In genomic region chr9:65293119-65293518, GRCm38 (mm10) we compare ENCODE assay signal across 8 mouse cellular contexts. TPM values are rescaled to one million over a fixed set of nuclear protein-coding genes. Genes with fewer than 3 reads are reported as not detected.
DNase-seq lines count a peak whose midpoint lies in the region; ATAC-seq lines count a peak whose summit lies in the region.

No protein-coding gene starts in this region.

- peaks cover 14% of the 10 kb centered on the region for H3K9me3 ChIP-seq in megakaryocyte, embryonic 14.5 days
- no peaks in the 10 kb centered on the region for H3K9me3 ChIP-seq in hindbrain, embryonic 14.5 days (ENCODE audit: control insufficient read depth, low read length)
- no peaks in the 10 kb centered on the region for H3K9me3 ChIP-seq in midbrain, embryonic 16.5 days (replicated peaks; ENCODE audit: control insufficient read depth, low read length, poor library complexity, severe bottlenecking)

- 38% methylated on average over 5 of the region's 5 CpGs for WGBS in hindbrain, embryonic 14.5 days
- 41% methylated on average over 5 of the region's 5 CpGs for WGBS in midbrain, embryonic 16.5 days

- peak overlapping the region; percentile 92 for H3K4me3 ChIP-seq in megakaryocyte, embryonic 14.5 days (replicated peaks)
- H3K4me3 ChIP-seq in hindbrain, embryonic 14.5 days (replicated peaks; ENCODE audit: low read length): peak overlapping the region; percentile 87
- peak overlapping the region; percentile 98 for H3K4me3 ChIP-seq in midbrain, embryonic 16.5 days (ENCODE audit: low read depth, low read length)

- no peaks in the 10 kb centered on the region for H3K27me3 ChIP-seq in megakaryocyte, embryonic 14.5 days (replicated peaks)
- H3K27me3 ChIP-seq in hindbrain, embryonic 14.5 days (ENCODE audit: control insufficient read depth, insufficient read depth, low read length): no peaks in the 10 kb centered on the region
- no peaks in the 10 kb centered on the region for H3K27me3 ChIP-seq in midbrain, embryonic 16.5 days (ENCODE audit: control insufficient read depth, insufficient read depth, low read depth, low read length)

- peak overlapping the region; percentile 65 for H3K9ac ChIP-seq in hindbrain, embryonic 14.5 days
- peak overlapping the region; percentile 54 for H3K9ac ChIP-seq in midbrain, embryonic 16.5 days (ENCODE audit: low read depth, low read length)

- H3K27ac ChIP-seq in hindbrain, embryonic 14.5 days: no peak overlapping the region
- peak overlapping the region; percentile 72; the same call in 1 of the 2 replicates for H3K27ac ChIP-seq in midbrain, embryonic 16.5 days (ENCODE audit: low read length)

- H3K4me1 ChIP-seq in megakaryocyte, embryonic 14.5 days: peaks cover 26% of the 10 kb centered on the region
- H3K4me1 ChIP-seq in hindbrain, embryonic 14.5 days (replicated peaks; ENCODE audit: control insufficient read depth, insufficient read depth, low read length): peaks cover 18% of the 10 kb centered on the region
- peaks cover 20% of the 10 kb centered on the region for H3K4me1 ChIP-seq in midbrain, embryonic 16.5 days (ENCODE audit: control insufficient read depth, insufficient read depth, low read length)

- peaks cover 16% of the 10 kb centered on the region for H3K36me3 ChIP-seq in megakaryocyte, embryonic 14.5 days (replicated peaks; ENCODE audit: low read length)
- H3K36me3 ChIP-seq in hindbrain, embryonic 14.5 days (replicated peaks; ENCODE audit: control insufficient read depth, insufficient read depth): peaks cover 11% of the 10 kb centered on the region
- H3K36me3 ChIP-seq in midbrain, embryonic 16.5 days (ENCODE audit: control insufficient read depth, insufficient read depth, low read length): 0 out of 2 replicates have a peak, but pooled peaks cover 3% of the 10 kb centered on the region

- H3K4me2 ChIP-seq in hindbrain, embryonic 14.5 days (replicated peaks): peak overlapping the region; percentile 89
- peak overlapping the region; percentile 83 for H3K4me2 ChIP-seq in midbrain, embryonic 16.5 days (ENCODE audit: low read length)

- DNase-seq in c-Kit-negative CD71-positive TER-119-positive erythroid progenitor cells, embryonic 14.5 days (ENCODE audit: low read depth, low spot score): peak; percentile 62
- no peak for DNase-seq in hindbrain, embryonic 14.5 days (ENCODE audit: low spot score)
- DNase-seq in Muller cell, postnatal 12 days (ENCODE audit: inconsistent ontology term): no peak
- DNase-seq in frontal cortex, postnatal 10 days (ENCODE audit: low spot score in 2 of 2): no peak
- DNase-seq in cerebellum, postnatal 14 days: no peak

- no peak for ATAC-seq in megakaryocyte, adult 5-6 weeks (ENCODE audit: poor library complexity, severe bottlenecking)
- no peak for ATAC-seq in hindbrain, embryonic 14.5 days (ENCODE audit: low FRiP score)
- no peak for ATAC-seq in midbrain, embryonic 16.5 days

RNA-seq across cellular contexts. Expression of gene Clpx, which starts 0.9 kb away (rescaled TPM):
- 4.8 and 6.1 TPM in 2 replicates for polyA plus RNA-seq in megakaryocyte, embryonic 14.5 days (2012; ENCODE audit: insufficient read depth, low replicate concordance)
- 17.6 and 23.2 TPM in 2 replicates for total RNA-seq in megakaryocyte, adult 5-6 weeks (2015)
- total RNA-seq in megakaryocyte, adult 5-6 weeks (2017): 38.6 and 41.1 TPM in 2 replicates
- 41.5 and 43.7 TPM in 2 replicates for polyA plus RNA-seq in hindbrain, embryonic 14.5 days (2014; fragmentation: Nextera tagmentation; extraction: Ambion mirVana)
- 38.0 and 42.2 TPM in 2 replicates for polyA plus RNA-seq in midbrain, embryonic 16.5 days (2015; fragmentation: Nextera tagmentation; extraction: Ambion mirVana)

RNA-seq across cellular contexts. Expression of gene Cilp, which starts 28.1 kb away (rescaled TPM):
- 0.03 TPM in 1 of 2 replicates, not detected in the other for polyA plus RNA-seq in megakaryocyte, embryonic 14.5 days (2012; ENCODE audit: insufficient read depth, low replicate concordance)
- not detected in 2 replicates for total RNA-seq in megakaryocyte, adult 5-6 weeks (2015)
- not detected in 2 replicates for total RNA-seq in megakaryocyte, adult 5-6 weeks (2017)
- 0.33 and 0.84 TPM in 2 replicates for polyA plus RNA-seq in hindbrain, embryonic 14.5 days (2014; fragmentation: Nextera tagmentation; extraction: Ambion mirVana)
- polyA plus RNA-seq in midbrain, embryonic 16.5 days (2015; fragmentation: Nextera tagmentation; extraction: Ambion mirVana): 0.20 and 0.29 TPM in 2 replicates

RNA-seq across cellular contexts. Expression of gene Pdcd7, which starts 52.8 kb away (rescaled TPM):
- polyA plus RNA-seq in megakaryocyte, embryonic 14.5 days (2012; ENCODE audit: insufficient read depth, low replicate concordance): 7.3 and 14.5 TPM in 2 replicates
- total RNA-seq in megakaryocyte, adult 5-6 weeks (2015): 14.3 and 15.6 TPM in 2 replicates
- 18.0 and 19.3 TPM in 2 replicates for total RNA-seq in megakaryocyte, adult 5-6 weeks (2017)
- polyA plus RNA-seq in hindbrain, embryonic 14.5 days (2014; fragmentation: Nextera tagmentation; extraction: Ambion mirVana): 10.7 and 13.3 TPM in 2 replicates
- polyA plus RNA-seq in midbrain, embryonic 16.5 days (2015; fragmentation: Nextera tagmentation; extraction: Ambion mirVana): 6.5 and 7.2 TPM in 2 replicates
